Mouse (Mus musculus): ENCODE results near the gene Selenof.

GRCm38 (mm10) chr3:144553942-144554341 lies 16.2 kb upstream of the Selenof start:
- no peak for TF ChIP-seq TAL1 (IDR thresholded peaks at IDR 0.05; ENCODE audit: low read length)
- no peak for TF ChIP-seq GATA1 (IDR thresholded peaks at IDR 0.05; ENCODE audit: low read length)

All from erythroblast, embryonic 14.5 days (primary cell).